Mouse (Mus musculus) heart, postnatal 0 days (tissue): ENCODE results near the gene Klf12.

Source experiments
- CTCF ChIP-seq: IDR thresholded peaks from 2 replicates; pipeline ENCODE4 v1.5.1; 2016; ENCODE audit warnings: antibody characterized with exemption, control low read depth, low read depth
- EP300 ChIP-seq: IDR thresholded peaks from 2 replicates; pipeline ENCODE4 v1.6.1; 2016; ENCODE audit warnings: antibody characterized with exemption, low read depth

GRCm38 (mm10) chr14:100197199-100197598 lies 87.3 kb downstream of the Klf12 start:
- TF ChIP-seq EP300, result no peak
- TF ChIP-seq CTCF, result no peak
